Mouse (Mus musculus) megakaryocyte, embryonic 14.5 days (primary cell): ENCODE data around the gene Cpa4.

ENCODE experiments used
- FLI1 ChIP-seq: IDR thresholded peaks from 2 replicates; pipeline ENCODE4 v1.6.1; 2012; ENCODE audit warnings: low read length, inconsistent platforms, mixed read lengths
- GATA1 ChIP-seq: IDR thresholded peaks from 3 replicates; pipeline ENCODE4 v1.6.1; 2012; ENCODE audit warnings: mixed read lengths, low read length, inconsistent platforms, borderline replicate concordance

- no peak for TF ChIP-seq GATA1
- no peak for TF ChIP-seq FLI1
Measured at GRCm38 (mm10) chr6:30600033-30600432, 31.9 kb downstream of the Cpa4 start.
